Mouse (Mus musculus): Measurements from ENCODE around the gene 1700066M21Rik.

DNA sequence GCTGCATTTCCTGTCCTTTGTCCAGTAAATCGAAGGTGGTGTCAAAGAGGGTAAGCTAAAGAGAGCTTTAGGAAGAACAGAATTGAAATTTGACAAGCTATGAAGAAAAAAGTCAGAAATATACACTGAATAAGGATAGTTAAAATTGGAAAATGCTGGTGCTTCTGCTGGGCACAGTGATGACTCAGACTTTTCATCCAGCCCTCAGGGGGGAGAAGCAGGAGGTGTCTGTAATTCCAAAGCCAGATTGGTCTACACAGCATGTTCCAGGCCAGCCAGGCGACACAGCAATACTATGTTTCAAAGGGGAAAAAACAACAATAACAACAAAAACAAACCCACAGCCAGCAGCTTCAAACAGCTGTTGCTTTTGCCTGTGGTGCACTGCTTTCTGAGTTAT lies 36.0 kb downstream of the 1700066M21Rik start:
- TF ChIP-seq TAL1 (IDR thresholded peaks at IDR 0.05; ENCODE audit: low read length): no peak
- TF ChIP-seq GATA1 (IDR thresholded peaks at IDR 0.05; ENCODE audit: low read length): no peak
